Mouse (Mus musculus) embryonic fibroblast, embryonic 13.5 days (primary cell): ENCODE measurements around the gene Gli1.

Experiments used
- CTCF ChIP-seq: IDR thresholded peaks from 2 replicates; pipeline ENCODE4 v1.5.1; 2011; ENCODE audit warnings: mild to moderate bottlenecking, control low read depth, low read length, moderate library complexity, borderline replicate concordance; ENCODE audit not compliant: insufficient read depth
- POLR2A ChIP-seq: IDR thresholded peaks from 2 replicates; pipeline ENCODE4 v1.6.1; 2011; ENCODE audit warnings: low read depth, mild to moderate bottlenecking, control low read depth, low read length, moderate library complexity

GRCm38 (mm10) chr10:127292987-127293538, 48.7 kb downstream of the Gli1 start:
- TF ChIP-seq CTCF (no peak), POLR2A (peak; percentile 54)
